Mouse (Mus musculus): Measurements from ENCODE around the gene Fgfr2.
A peak's percentile ranks its signal among the peaks of the same experiment; 100 is the strongest.

The Fgfr2 gene

GRCm38 (mm10) chr7:133123244-133123998 is at the start of gene Fgfr2:
TSS of gene Fgfr2 (minus strand) at chr7:133123350.
- DNase-seq (ENCODE audit: extremely low read depth, insufficient read length, low spot score): peak; percentile 82

DNA sequence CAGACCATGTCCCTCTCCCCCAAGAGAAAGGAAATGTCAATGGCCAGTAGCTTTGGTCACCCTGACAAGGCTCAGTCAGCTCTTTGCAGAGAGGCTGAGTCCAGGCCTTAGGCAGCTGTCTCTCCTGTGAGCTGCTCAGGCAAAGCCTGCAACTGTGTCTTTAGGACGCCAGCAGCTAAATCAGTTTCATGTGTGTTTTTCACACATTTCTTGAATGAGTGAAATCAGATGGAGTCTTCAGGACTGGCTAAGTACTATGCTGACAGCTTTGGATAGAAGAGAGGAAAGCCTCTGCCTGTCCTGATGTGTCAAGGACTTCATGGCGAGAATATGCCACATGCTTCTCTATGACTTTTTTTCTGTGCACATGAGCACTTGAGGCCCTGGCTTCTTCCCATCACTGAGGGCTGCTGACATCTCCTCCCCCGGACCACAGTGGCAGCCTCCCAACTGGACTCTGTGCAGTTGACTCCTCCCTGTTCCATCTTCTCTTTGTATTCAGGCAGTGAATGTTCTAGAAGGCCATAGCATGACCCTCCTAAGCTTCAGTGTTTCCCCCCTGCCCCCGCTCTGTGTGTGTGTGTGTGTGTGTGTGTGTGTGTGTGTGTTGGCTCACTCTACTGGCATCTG is 48.4 kb upstream of the Fgfr2 start:
- DNase-seq (ENCODE audit: extremely low read depth, insufficient read length, low spot score): no peak

DNA sequence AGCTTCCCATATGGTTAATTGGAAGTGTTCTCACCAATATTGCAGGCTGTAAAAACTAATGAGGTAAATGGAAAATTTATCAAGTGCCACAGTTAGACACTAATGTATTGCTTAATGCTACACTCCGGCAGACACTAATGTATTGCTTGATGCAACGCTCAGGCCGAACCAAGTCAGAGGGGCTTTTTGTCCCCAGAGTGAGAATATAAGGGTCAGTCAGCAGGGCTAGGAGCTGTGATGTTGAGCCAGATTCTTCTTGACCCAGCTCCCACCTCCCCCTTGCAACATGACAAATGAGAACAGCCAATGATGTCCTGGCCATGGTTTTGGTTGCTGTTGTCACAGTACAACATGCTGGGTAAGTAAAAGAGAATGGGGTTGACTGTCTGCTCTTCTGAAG is 45.8 kb upstream of the Fgfr2 start:
- DNase-seq (ENCODE audit: extremely low read depth, insufficient read length, low spot score): no peak

GRCm38 (mm10) chr7:133167903-133168302 is 44.8 kb upstream of the Fgfr2 start:
- no peak for DNase-seq (ENCODE audit: extremely low read depth, insufficient read length, low spot score)

DNA sequence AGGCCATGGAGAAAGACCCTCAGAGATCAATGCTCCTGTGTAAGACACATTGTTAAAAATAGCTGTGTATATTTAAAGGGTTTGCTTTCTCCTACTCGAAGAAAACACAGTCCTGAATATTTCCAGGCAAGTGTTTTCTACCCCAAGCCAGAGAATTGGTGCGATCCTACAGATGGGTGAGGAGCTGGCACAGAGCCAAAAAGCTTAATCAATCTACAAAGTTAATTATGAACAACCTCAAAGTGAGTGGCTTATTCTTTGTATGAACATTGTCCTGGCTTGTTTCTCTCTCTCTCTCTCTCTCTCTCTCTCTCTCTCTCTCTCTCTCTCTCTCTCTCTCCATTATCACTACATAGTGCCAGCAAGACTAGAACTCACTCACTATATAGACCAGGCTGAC is 41.6 kb upstream of the Fgfr2 start:
- no peak for DNase-seq (ENCODE audit: extremely low read depth, insufficient read length, low spot score)

GRCm38 (mm10) chr7:133163011-133163410 is 39.9 kb upstream of the Fgfr2 start:
- DNase-seq (ENCODE audit: extremely low read depth, insufficient read length, low spot score): no peak

GRCm38 (mm10) chr7:133162131-133162530 is 39.0 kb upstream of the Fgfr2 start:
- DNase-seq (ENCODE audit: extremely low read depth, insufficient read length, low spot score): peak; percentile 51

GRCm38 (mm10) chr7:133161362-133162080 is 38.4 kb upstream of the Fgfr2 start:
- DNase-seq (ENCODE audit: extremely low read depth, insufficient read length, low spot score): no peak

DNA sequence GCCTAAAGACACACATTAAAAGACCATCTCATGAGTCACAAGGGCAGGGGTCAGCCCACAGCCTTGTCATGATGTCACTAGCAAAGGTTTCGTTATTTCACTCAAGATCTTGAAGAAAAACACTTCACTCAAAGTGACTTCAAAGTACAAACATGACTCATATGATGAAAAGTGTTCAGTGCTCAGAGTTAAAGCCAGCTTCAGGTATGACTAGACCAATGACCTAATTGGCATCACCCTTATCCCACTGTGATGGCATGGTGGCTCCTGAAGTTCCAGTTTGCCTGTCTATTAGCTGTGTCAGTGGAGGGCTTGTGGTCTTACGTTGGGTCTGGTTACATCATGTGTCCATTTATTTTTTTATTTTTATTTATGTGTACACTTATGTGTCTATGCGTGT is 36.4 kb upstream of the Fgfr2 start:
- DNase-seq (ENCODE audit: extremely low read depth, insufficient read length, low spot score): no peak

DNA sequence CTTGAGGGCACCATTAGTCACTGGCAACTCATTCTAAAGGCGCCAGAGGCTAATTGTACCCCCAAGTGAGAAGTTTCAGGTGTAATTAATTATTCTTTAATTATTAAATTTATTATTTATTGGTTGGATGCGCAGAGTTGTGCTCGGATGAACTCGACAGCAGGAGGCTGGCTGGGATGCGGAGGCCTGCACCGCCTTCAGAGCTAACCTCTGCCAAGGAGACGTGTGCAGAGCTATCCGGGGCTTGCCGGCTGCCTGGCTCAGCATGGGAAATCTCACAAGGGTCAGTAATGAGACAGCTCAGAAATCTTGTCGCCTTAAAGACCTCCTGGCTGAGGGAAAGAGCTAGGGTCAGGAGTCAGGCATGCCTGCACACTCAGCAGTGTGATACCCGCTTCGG is 32.5 kb upstream of the Fgfr2 start:
- no peak for DNase-seq (ENCODE audit: extremely low read depth, insufficient read length, low spot score)

DNA sequence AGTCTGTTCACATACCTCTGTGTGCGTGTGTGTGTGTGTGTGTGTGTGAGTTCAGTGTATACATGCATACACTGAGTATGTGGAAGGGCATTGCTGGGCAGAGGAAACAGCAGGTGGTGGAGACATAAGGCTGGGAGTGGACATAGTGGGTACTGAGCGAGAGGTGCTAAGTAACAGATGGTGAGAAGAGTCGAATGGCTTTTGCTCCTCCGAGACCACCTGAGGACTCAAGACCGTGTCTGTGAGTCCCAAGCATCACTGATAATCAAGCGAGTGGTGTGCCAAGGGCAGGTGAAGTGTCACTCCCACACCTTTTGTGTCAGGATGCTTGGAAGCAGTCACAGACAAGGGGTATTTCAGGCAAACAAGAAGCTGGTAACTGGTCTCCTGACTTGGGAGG is 31.7 kb upstream of the Fgfr2 start:
- no peak for DNase-seq (ENCODE audit: extremely low read depth, insufficient read length, low spot score)

DNA sequence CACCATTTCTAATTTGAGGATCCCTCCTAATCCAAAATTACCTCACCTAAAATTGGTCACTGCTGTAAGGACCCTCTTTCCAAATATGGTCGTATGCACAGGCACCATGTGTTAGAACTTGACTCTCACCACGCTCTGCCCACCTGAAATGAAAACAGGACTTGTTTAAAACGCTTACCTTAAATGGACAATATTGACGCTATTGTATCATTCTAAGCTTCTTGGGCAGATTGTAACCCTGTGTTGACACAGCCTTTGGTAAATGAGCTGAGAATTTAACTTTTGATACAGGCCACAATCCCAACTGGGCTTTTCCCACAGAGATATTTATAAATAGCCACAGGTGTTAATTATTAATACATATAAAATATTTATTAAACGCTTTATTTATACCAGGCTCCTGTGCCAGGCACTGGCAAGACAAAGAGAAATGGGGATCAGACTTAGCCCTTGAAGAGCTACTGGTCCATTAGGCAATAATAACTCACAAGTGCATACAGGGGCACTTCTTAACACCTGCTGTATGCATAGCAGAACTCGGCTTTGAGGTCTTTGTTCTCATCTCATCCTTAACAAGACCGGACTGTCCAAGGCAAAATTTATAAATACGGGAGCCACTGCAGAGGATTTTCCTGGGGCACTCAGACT is 16.7 kb upstream of the Fgfr2 start:
- no peak for DNase-seq (ENCODE audit: extremely low read depth, insufficient read length, low spot score)

DNA sequence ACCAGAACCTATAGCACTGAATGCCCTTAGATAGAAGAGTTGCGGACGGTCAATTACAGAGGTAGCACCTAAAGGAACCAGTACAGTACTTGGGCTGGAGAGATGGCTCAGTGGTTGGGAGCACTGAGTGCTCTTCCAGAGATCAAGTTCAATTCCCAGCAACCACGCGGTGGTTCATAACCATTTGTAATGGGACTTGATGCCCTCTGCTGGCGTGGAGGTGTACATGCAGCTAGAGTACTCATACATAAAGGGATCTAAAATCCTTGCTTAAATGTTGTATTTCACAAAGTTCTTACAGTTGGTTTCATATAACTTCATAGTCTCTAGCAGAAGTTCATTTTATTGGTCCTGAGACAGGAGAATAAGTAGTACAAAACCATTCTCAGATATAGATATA is 10.4 kb upstream of the Fgfr2 start:
- no peak for DNase-seq (ENCODE audit: extremely low read depth, insufficient read length, low spot score)

DNA sequence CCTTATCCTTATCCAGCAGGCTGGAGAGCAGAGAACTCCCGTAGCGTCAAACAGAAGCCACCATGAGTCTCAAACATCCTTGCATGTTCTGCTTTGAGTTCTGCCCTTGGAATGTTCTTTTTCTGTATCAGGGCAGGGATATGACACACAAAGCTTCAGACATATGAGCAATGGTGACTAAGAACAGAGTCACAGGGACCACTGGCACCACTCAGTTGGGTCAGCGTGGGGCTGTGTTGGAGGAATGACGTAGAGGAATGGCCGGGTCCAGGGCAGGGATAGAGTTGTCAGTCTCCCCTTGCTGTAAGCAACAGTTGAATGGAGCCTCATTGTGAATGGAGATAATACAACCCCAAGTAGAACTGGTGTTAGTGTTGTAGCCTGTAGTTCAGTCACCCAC is 9.6 kb upstream of the Fgfr2 start:
- DNase-seq (ENCODE audit: extremely low read depth, insufficient read length, low spot score): peak; percentile 30

GRCm38 (mm10) chr7:133124701-133125485 is 1.7 kb upstream of the Fgfr2 start:
- DNase-seq (ENCODE audit: extremely low read depth, insufficient read length, low spot score): no peak

- DNase-seq (ENCODE audit: extremely low read depth, insufficient read length, low spot score): peak; percentile 88
Observed at GRCm38 (mm10) chr7:133123999-133124700, 1.0 kb upstream of the Fgfr2 start, which contains the start of gene Ctbp2. TSS of gene Ctbp2 (minus strand) at chr7:133124354.

GRCm38 (mm10) chr7:133122379-133123243 is 539 bp downstream of the Fgfr2 start:
- peak; percentile 72 for DNase-seq (ENCODE audit: extremely low read depth, insufficient read length, low spot score)

GRCm38 (mm10) chr7:133121661-133122378 is 1.3 kb downstream of the Fgfr2 start:
- peak; percentile 79 for DNase-seq (ENCODE audit: extremely low read depth, insufficient read length, low spot score)
